8 mouse cellular contexts compared by ENCODE assay signal in the genomic region with DNA sequence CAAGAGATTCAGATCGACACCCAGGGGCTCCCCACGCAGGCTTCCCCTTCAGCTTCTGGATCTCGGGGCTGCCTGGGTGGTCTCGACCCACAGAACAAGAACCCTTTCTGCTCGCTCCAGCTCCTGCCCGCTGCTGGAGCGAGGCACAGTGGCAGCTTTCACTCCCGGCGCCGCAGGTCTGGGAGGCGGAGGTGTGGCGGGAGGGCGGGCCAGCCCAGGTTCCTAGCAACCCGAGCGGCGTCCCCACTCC. TPM values are rescaled to one million over a fixed set of nuclear protein-coding genes. Genes with fewer than 3 reads are reported as not detected.
DNase-seq lines count a peak whose midpoint lies in the region; ATAC-seq and TF ChIP-seq lines count a peak whose summit lies in the region.

No protein-coding gene starts in this region.

- TF ChIP-seq EP300 in ES-Bruce4 (IDR thresholded peaks at IDR 0.05; ENCODE audit: insufficient read depth, low read depth, low read length), result no peak

- WGBS in heart, embryonic 13.5 days, result 0% methylated on average over 12 of the region's 16 CpGs
- WGBS in embryonic facial prominence, embryonic 13.5 days, result 0% methylated on average over 16 of the region's 16 CpGs
- under 1% methylated on average over 16 of the region's 16 CpGs for WGBS in limb, embryonic 10.5 days
- WGBS in midbrain, embryonic 13.5 days, result 1% methylated on average over 16 of the region's 16 CpGs

- TF ChIP-seq CTCF in ES-Bruce4 (IDR thresholded peaks at IDR 0.05; ENCODE audit: low read depth, low read length), result no peak

- peak; percentile 32; the same call in 1 of the 2 replicates for ATAC-seq in heart, embryonic 13.5 days (ENCODE audit: extremely low read depth, insufficient number of reproducible peaks, low FRiP score, low TSS enrichment)
- no peak; the same call in 1 of the 2 replicates for ATAC-seq in embryonic facial prominence, embryonic 13.5 days (ENCODE audit: insufficient number of reproducible peaks, insufficient read depth, low FRiP score, low TSS enrichment, low read depth)
- ATAC-seq in midbrain, embryonic 13.5 days, result peak; percentile 77

- H3K27ac ChIP-seq in heart, embryonic 13.5 days (replicated peaks), result peak overlapping the region; percentile 79
- no peak overlapping the region for H3K27ac ChIP-seq in ES-Bruce4 (ENCODE audit: insufficient read depth, low read length)
- H3K27ac ChIP-seq in embryonic facial prominence, embryonic 13.5 days, result peak overlapping the region; percentile 81
- peak overlapping the region; percentile 92 for H3K27ac ChIP-seq in limb, embryonic 10.5 days
- peak overlapping the region; percentile 92 for H3K27ac ChIP-seq in midbrain, embryonic 13.5 days

- no peak for DNase-seq in heart, adult 8-10 months (ENCODE audit: low spot score)
- DNase-seq in limb, embryonic 10.5 days (ENCODE audit: low spot score), result peak; percentile 76
- no peak for DNase-seq in frontal cortex, adult 2 months (ENCODE audit: extremely low spot score in 1 of 2, low spot score in 1 of 2)
- no peak for DNase-seq in ovary, adult 18-20 months (ENCODE audit: low spot score)

- H3K27me3 ChIP-seq in heart, embryonic 13.5 days (replicated peaks), result no peaks in the 10 kb centered on the region
- 0 out of 2 replicates have a peak, but pooled peaks cover 2% of the 10 kb centered on the region for H3K27me3 ChIP-seq in ES-Bruce4 (ENCODE audit: control insufficient read depth, insufficient read depth, low read length, poor library complexity, severe bottlenecking)
- peaks cover 10% of the 10 kb centered on the region; the same call in 1 of the 2 replicates for H3K27me3 ChIP-seq in embryonic facial prominence, embryonic 13.5 days
- H3K27me3 ChIP-seq in limb, embryonic 10.5 days (ENCODE audit: low read depth, poor library complexity, severe bottlenecking), result peaks cover 40% of the 10 kb centered on the region
- H3K27me3 ChIP-seq in midbrain, embryonic 13.5 days, result peaks cover 39% of the 10 kb centered on the region

- H3K36me3 ChIP-seq in heart, embryonic 13.5 days, result no peaks in the 10 kb centered on the region
- H3K36me3 ChIP-seq in ES-Bruce4 (ENCODE audit: control insufficient read depth, insufficient read depth, low read length, poor library complexity, severe bottlenecking), result no peaks in the 10 kb centered on the region
- no peaks in the 10 kb centered on the region for H3K36me3 ChIP-seq in embryonic facial prominence, embryonic 13.5 days
- no peaks in the 10 kb centered on the region for H3K36me3 ChIP-seq in limb, embryonic 10.5 days
- no peaks in the 10 kb centered on the region for H3K36me3 ChIP-seq in midbrain, embryonic 13.5 days

- no peak for TF ChIP-seq POLR2A in ES-Bruce4 (IDR thresholded peaks at IDR 0.05; ENCODE audit: insufficient read depth, low read length)

- no peaks in the 10 kb centered on the region for H3K9me3 ChIP-seq in heart, embryonic 13.5 days
- H3K9me3 ChIP-seq in ES-Bruce4 (replicated peaks; ENCODE audit: control insufficient read depth, insufficient read depth, low read length, poor library complexity, severe bottlenecking), result no peaks in the 10 kb centered on the region
- H3K9me3 ChIP-seq in embryonic facial prominence, embryonic 13.5 days, result no peaks in the 10 kb centered on the region
- H3K9me3 ChIP-seq in limb, embryonic 10.5 days (replicated peaks), result no peaks in the 10 kb centered on the region
- H3K9me3 ChIP-seq in midbrain, embryonic 13.5 days, result no peaks in the 10 kb centered on the region

- H3K4me3 ChIP-seq in heart, embryonic 13.5 days, result peak overlapping the region; percentile 68
- peak overlapping the region; percentile 63 for H3K4me3 ChIP-seq in ES-Bruce4 (ENCODE audit: low read depth, low read length)
- H3K4me3 ChIP-seq in embryonic facial prominence, embryonic 13.5 days, result peak overlapping the region; percentile 87
- peak overlapping the region; percentile 86 for H3K4me3 ChIP-seq in limb, embryonic 10.5 days
- H3K4me3 ChIP-seq in midbrain, embryonic 13.5 days (replicated peaks), result peak overlapping the region; percentile 80

- peak overlapping the region; percentile 100 for H3K4me2 ChIP-seq in heart, embryonic 13.5 days
- H3K4me2 ChIP-seq in embryonic facial prominence, embryonic 13.5 days, result peak overlapping the region; percentile 97
- H3K4me2 ChIP-seq in midbrain, embryonic 13.5 days (replicated peaks), result peak overlapping the region; percentile 91

- peaks cover 33% of the 10 kb centered on the region for H3K4me1 ChIP-seq in heart, embryonic 13.5 days
- no peaks in the 10 kb centered on the region for H3K4me1 ChIP-seq in ES-Bruce4 (ENCODE audit: control insufficient read depth, insufficient read depth, low read length)
- H3K4me1 ChIP-seq in embryonic facial prominence, embryonic 13.5 days, result peaks cover 43% of the 10 kb centered on the region
- peaks cover 43% of the 10 kb centered on the region for H3K4me1 ChIP-seq in limb, embryonic 10.5 days
- peaks cover 51% of the 10 kb centered on the region for H3K4me1 ChIP-seq in midbrain, embryonic 13.5 days (replicated peaks)

- H3K9ac ChIP-seq in heart, embryonic 13.5 days, result peak overlapping the region; percentile 91
- H3K9ac ChIP-seq in ES-Bruce4 (ENCODE audit: low read depth, poor library complexity, severe bottlenecking), result peak overlapping the region; percentile 81
- peak overlapping the region; percentile 91 for H3K9ac ChIP-seq in embryonic facial prominence, embryonic 13.5 days
- peak overlapping the region; percentile 94 for H3K9ac ChIP-seq in midbrain, embryonic 13.5 days (replicated peaks)

RNA-seq across cellular contexts. Expression of a gene that starts 2.5 kb away (rescaled TPM):
- polyA plus RNA-seq in heart, embryonic 13.5 days (2015; fragmentation: Nextera tagmentation; extraction: Ambion mirVana), result 6.0 and 7.1 TPM in 2 replicates
- total RNA-seq in heart, adult 8-10 months (2022), result 10 to 100 TPM; 13.1 to 17.0 (median 14.7) TPM
- 6.3 and 7.3 TPM in 2 replicates for polyA plus RNA-seq in ES-Bruce4 (2011; ENCODE audit: insufficient read depth, insufficient read length, low read depth, missing spikeins)
- polyA plus RNA-seq in embryonic facial prominence, embryonic 13.5 days (2015; fragmentation: Nextera tagmentation; extraction: Ambion mirVana), result 12.0 and 12.3 TPM in 2 replicates
- 9.2 and 9.5 TPM in 2 replicates for polyA plus RNA-seq in limb, embryonic 10.5 days (2016; fragmentation: Nextera tagmentation; extraction: Ambion mirVana)
- polyA plus RNA-seq in midbrain, embryonic 13.5 days (2015; fragmentation: Nextera tagmentation; extraction: Ambion mirVana), result 14.9 and 16.6 TPM in 2 replicates
- polyA plus RNA-seq in frontal cortex, adult 2 months (2012; rRNA removed), result 33.8 and 38.5 TPM in 2 replicates

RNA-seq across cellular contexts. Expression of a gene that starts 42.9 kb away (rescaled TPM):
- not detected in 2 replicates for polyA plus RNA-seq in heart, embryonic 13.5 days (2015; fragmentation: Nextera tagmentation; extraction: Ambion mirVana)
- total RNA-seq in heart, adult 8-10 months (2022), result not detected
- polyA plus RNA-seq in ES-Bruce4 (2011; ENCODE audit: insufficient read depth, insufficient read length, low read depth, missing spikeins), result not detected in 2 replicates
- 0.18 and 0.21 TPM in 2 replicates for polyA plus RNA-seq in embryonic facial prominence, embryonic 13.5 days (2015; fragmentation: Nextera tagmentation; extraction: Ambion mirVana)
- 0.18 TPM in 1 of 2 replicates, not detected in the other for polyA plus RNA-seq in limb, embryonic 10.5 days (2016; fragmentation: Nextera tagmentation; extraction: Ambion mirVana)
- polyA plus RNA-seq in midbrain, embryonic 13.5 days (2015; fragmentation: Nextera tagmentation; extraction: Ambion mirVana), result 0.34 and 0.45 TPM in 2 replicates
- polyA plus RNA-seq in frontal cortex, adult 2 months (2012; rRNA removed), result 0.40 and 0.53 TPM in 2 replicates
